8 mouse cellular contexts compared by ENCODE assay signal in the genomic region with DNA sequence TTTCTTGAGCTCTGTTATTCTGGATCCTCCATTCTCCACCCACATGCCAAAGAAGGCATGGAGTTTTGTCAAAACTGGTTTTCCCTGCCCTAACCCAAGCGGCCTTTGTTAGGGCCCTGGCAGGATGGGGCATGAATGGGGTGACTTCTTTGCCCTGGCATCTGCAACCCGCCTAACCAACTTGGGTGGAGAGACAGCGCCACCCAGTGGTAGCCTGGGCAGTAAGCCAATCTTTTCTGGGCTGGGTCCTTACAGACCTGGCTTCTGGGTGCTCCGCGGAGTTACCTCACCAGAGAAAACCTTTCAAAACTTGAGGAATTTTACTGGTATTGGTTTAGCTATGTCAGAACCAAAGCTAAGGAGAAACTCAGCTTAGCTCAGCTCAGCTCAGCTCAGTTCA. TPM values are rescaled to one million over a fixed set of nuclear protein-coding genes. Genes with fewer than 3 reads are reported as not detected.
DNase-seq lines count a peak whose midpoint lies in the region; ATAC-seq and TF ChIP-seq lines count a peak whose summit lies in the region.

No protein-coding gene starts in this region.

- ATAC-seq in forebrain, embryonic 11.5 days (replicated peaks; ENCODE audit: low FRiP score) = peak; percentile 74
- ATAC-seq in hindbrain, embryonic 14.5 days (ENCODE audit: low FRiP score) = peak; percentile 78
- peak; percentile 97 for ATAC-seq in megakaryocyte progenitor cell, adult 5-6 weeks (replicated peaks; ENCODE audit: poor library complexity)

- no peak overlapping the region for H3K4me2 ChIP-seq in forebrain, embryonic 11.5 days (ENCODE audit: low read depth, low read length, severe bottlenecking)
- no peak overlapping the region for H3K4me2 ChIP-seq in hindbrain, embryonic 14.5 days (replicated peaks)

- no peak for TF ChIP-seq EP300 in MEL (IDR thresholded peaks at IDR 0.05; ENCODE audit: low read depth in 1 of 2, low read length in 2 of 2)

- no peak overlapping the region for H3K27ac ChIP-seq in MEL (ENCODE audit: control insufficient read depth, low read depth, low read length)
- H3K27ac ChIP-seq in forebrain, embryonic 11.5 days (ENCODE audit: low read depth, low read length) = no peak overlapping the region
- H3K27ac ChIP-seq in hindbrain, embryonic 14.5 days = no peak overlapping the region

- H3K27me3 ChIP-seq in MEL (ENCODE audit: control insufficient read depth in 1 of 2, insufficient read depth in 2 of 2, low read length in 2 of 2) = no peaks in the 10 kb centered on the region; a peak in 1 of 4 replicates
- peaks cover 19% of the 10 kb centered on the region; the same call in 1 of the 2 replicates for H3K27me3 ChIP-seq in forebrain, embryonic 11.5 days (ENCODE audit: control insufficient read depth, insufficient read depth, low read length)
- peaks cover 48% of the 10 kb centered on the region for H3K27me3 ChIP-seq in hindbrain, embryonic 14.5 days (ENCODE audit: control insufficient read depth, insufficient read depth, low read length)

- no peak for TF ChIP-seq POLR2A in MEL (IDR thresholded peaks at IDR 0.05; ENCODE audit: control insufficient read depth in 1 of 2, insufficient read depth in 1 of 2, low read depth in 1 of 2, low read length in 2 of 2, poor library complexity in 1 of 2)

- no peaks in the 10 kb centered on the region for H3K9me3 ChIP-seq in MEL (replicated peaks; ENCODE audit: insufficient read depth, low read length)
- no peaks in the 10 kb centered on the region for H3K9me3 ChIP-seq in forebrain, embryonic 11.5 days (ENCODE audit: control insufficient read depth, low read length)
- H3K9me3 ChIP-seq in hindbrain, embryonic 14.5 days (ENCODE audit: control insufficient read depth, low read length) = no peaks in the 10 kb centered on the region

- DNase-seq in MEL (ENCODE audit: low read depth, low spot score) = peak; percentile 66
- DNase-seq in brain, adult 2 months (ENCODE audit: low read depth, low spot score) = peak; percentile 82
- DNase-seq in forebrain, embryonic 11.5 days (ENCODE audit: low spot score) = peak; percentile 89
- DNase-seq in hindbrain, embryonic 14.5 days (ENCODE audit: low spot score) = peak; percentile 79
- DNase-seq in layer of hippocampus, postnatal 14 days (ENCODE audit: low spot score in 2 of 2) = peak; percentile 49 to 55
- DNase-seq in right cerebral cortex, postnatal 10 days (ENCODE audit: low spot score in 2 of 2) = peak; percentile 52 to 73
- peak; percentile 45 to 66 for DNase-seq in urinary bladder, postnatal 36 days (ENCODE audit: low spot score in 2 of 2)

- H3K79me2 ChIP-seq in MEL (ENCODE audit: control insufficient read depth, insufficient read depth, low read length, poor library complexity) = no peaks in the 10 kb centered on the region

- peak; percentile 61 to 84 (median 73) for TF ChIP-seq CTCF in MEL (IDR thresholded peaks at IDR 0.05 in 2 of 3, conservative IDR thresholded peaks at IDR 0.05 in 1 of 3; ENCODE audit: control insufficient read depth in 1 of 3, insufficient read depth in 1 of 3, low read depth in 2 of 3, low read length in 3 of 3, poor library complexity in 1 of 3, severe bottlenecking in 1 of 3)

- H3K4me3 ChIP-seq in MEL (ENCODE audit: control insufficient read depth in 1 of 2, insufficient read depth in 1 of 2, low read depth in 2 of 2, low read length in 2 of 2) = no peak overlapping the region
- H3K4me3 ChIP-seq in forebrain, embryonic 11.5 days (ENCODE audit: low read depth, low read length) = no peak overlapping the region
- H3K4me3 ChIP-seq in hindbrain, embryonic 14.5 days (replicated peaks; ENCODE audit: low read length) = no peak overlapping the region

- no peaks in the 10 kb centered on the region for H3K36me3 ChIP-seq in MEL (ENCODE audit: control insufficient read depth in 1 of 2, insufficient read depth in 2 of 2, low read length in 2 of 2)
- H3K36me3 ChIP-seq in forebrain, embryonic 11.5 days (ENCODE audit: control insufficient read depth, insufficient read depth, low read length) = no peaks in the 10 kb centered on the region
- no peaks in the 10 kb centered on the region for H3K36me3 ChIP-seq in hindbrain, embryonic 14.5 days (replicated peaks; ENCODE audit: control insufficient read depth, insufficient read depth)

- 17% methylated on average over 5 of the region's 5 CpGs for WGBS in forebrain, embryonic 11.5 days
- 18% methylated on average over 5 of the region's 5 CpGs for WGBS in hindbrain, embryonic 14.5 days

- H3K4me1 ChIP-seq in MEL (ENCODE audit: control insufficient read depth in 1 of 2, insufficient read depth in 2 of 2, low read length in 2 of 2) = no peaks in the 10 kb centered on the region
- H3K4me1 ChIP-seq in forebrain, embryonic 11.5 days (replicated peaks; ENCODE audit: control insufficient read depth, insufficient read depth, low read length) = peaks cover 9% of the 10 kb centered on the region; the same call in 1 of the 2 replicates
- no peaks in the 10 kb centered on the region for H3K4me1 ChIP-seq in hindbrain, embryonic 14.5 days (replicated peaks; ENCODE audit: control insufficient read depth, insufficient read depth, low read length)

- TF ChIP-seq RAD21 in MEL (IDR thresholded peaks at IDR 0.05; ENCODE audit: low read depth, low read length) = peak; percentile 75

- H3K9ac ChIP-seq in MEL (ENCODE audit: control insufficient read depth, low read depth, low read length, poor library complexity, severe bottlenecking) = no peak overlapping the region
- H3K9ac ChIP-seq in forebrain, embryonic 11.5 days (ENCODE audit: low read length) = no peak overlapping the region
- H3K9ac ChIP-seq in hindbrain, embryonic 14.5 days = no peak overlapping the region

TF ChIP-seq in MEL, 35 proteins besides CTCF, POLR2A, EP300 and RAD21:
- peak; percentile 76 for TF ChIP-seq SMC3 (IDR thresholded peaks at IDR 0.05; ENCODE audit: low read depth, low read length)
- no peak for TF ChIP-seq MAX (IDR thresholded peaks at IDR 0.05; ENCODE audit: low read length)
- peak; percentile 71 for TF ChIP-seq ZC3H11A (IDR thresholded peaks at IDR 0.05; ENCODE audit: low read depth, low read length)
TF ChIP-seq in MEL: peak in this region for 2.

RNA-seq across cellular contexts. Expression of a gene that starts 51.8 kb away (rescaled TPM):
- total RNA-seq in MEL (2012; rRNA removed) = 28.1 and 30.1 TPM in 2 replicates
- 10 to 100 TPM in 1 of 2 experiments, not detected in 1; 44.0 TPM for polyA plus RNA-seq in MEL (2012; ENCODE audit: insufficient read depth in 1 of 2, insufficient read length in 2 of 2, low read depth in 1 of 2, low replicate concordance in 2 of 2, missing spikeins in 1 of 2)
- 228 TPM in 2 replicates for polyA plus RNA-seq in forebrain, embryonic 11.5 days (2014; fragmentation: Nextera tagmentation; extraction: Ambion mirVana)
- polyA plus RNA-seq in hindbrain, embryonic 14.5 days (2014; fragmentation: Nextera tagmentation; extraction: Ambion mirVana) = 315 and 348 TPM in 2 replicates
- total RNA-seq in layer of hippocampus, postnatal 14 days (2021) = 100 to 1,000 TPM; 186 to 188 TPM
- 14.6 and 14.8 TPM in 2 replicates for total RNA-seq in megakaryocyte progenitor cell, adult 5-6 weeks (2015)
- 35.2 and 40.4 TPM in 2 replicates for total RNA-seq in megakaryocyte progenitor cell, adult 5-6 weeks (2017)
